Mouse (Mus musculus) lung, adult 2 months (tissue): ENCODE data around the gene Mdm2. TPM values are rescaled to one million over a fixed set of nuclear protein-coding genes. Genes with fewer than 3 reads are reported as not detected.
"Not testable (repeated sequence)": the region's sequence is repeated elsewhere in the genome, so short reads cannot be mapped to it uniquely, and the experiment has no call there.

Source experiments
- DNase-seq: peaks from one replicate; pipeline ENCODE4 v3.0.0; 2022
- H3K4me1 ChIP-seq: fragments of 200-500 bp; 2 replicates; pipeline ENCODE4 v1.6.1; 2011; ENCODE audit warnings: low read length; ENCODE audit not compliant: control insufficient read depth, insufficient read depth
- H3K4me3 ChIP-seq: fragments of 200-500 bp; replicated peaks from 2 replicates; pipeline ENCODE3; 2011; ENCODE audit warnings: low read depth, mild to moderate bottlenecking, control low read depth, low read length; ENCODE audit errors: extremely low read depth
- CTCF ChIP-seq: fragments of 200-500 bp; IDR thresholded peaks from 2 replicates; pipeline ENCODE4 v1.5.1; 2011; ENCODE audit warnings: mild to moderate bottlenecking, low read length, control low read depth; ENCODE audit not compliant: insufficient read depth
- POLR2A ChIP-seq: fragments of 200-500 bp; IDR thresholded peaks from 2 replicates; pipeline ENCODE4 v1.6.1; 2011; ENCODE audit warnings: low read depth, mild to moderate bottlenecking, control low read depth, low read length, borderline replicate concordance; ENCODE audit errors: extremely low read depth
- WGBS: fragments of 180-500 bp; shearing (Covaris S2); methylation state at CpG from one replicate; pipeline ENCODE4 v1.1.7; 2018; 5-methylcytosine and 5-hydroxymethylcytosine counted together
- polyA plus RNA-seq: library from polyadenylated mRNA; depleted of rRNA; stranded (reverse); fragments of >200 nt; gene quantifications from 2 replicates; pipeline ENCODE4 v1.2.3, GENCODE M21; 2012

The Mdm2 gene
- polyA plus RNA-seq, 1 experiment = 39.7 TPM

DNA sequence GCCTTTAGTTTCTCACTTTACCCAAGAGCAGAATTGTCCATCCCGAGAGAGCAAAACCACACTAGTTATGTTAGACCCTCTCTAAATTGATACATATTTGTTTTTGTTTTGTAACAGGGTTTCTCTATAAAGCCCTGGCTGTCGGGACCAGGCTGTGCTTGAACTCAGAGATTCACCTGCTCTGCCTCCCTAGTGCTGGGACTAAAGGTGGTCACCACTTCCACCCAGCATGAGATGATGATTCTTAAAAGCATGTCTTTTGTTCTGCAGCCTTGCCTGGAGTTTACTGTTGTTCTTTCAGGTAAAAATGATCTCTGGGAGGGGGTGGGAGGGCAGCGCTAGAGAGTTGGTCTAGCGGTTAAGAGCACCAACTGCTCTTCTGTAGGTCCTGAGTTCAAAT lies 15.8 kb upstream of the Mdm2 start:
- TF ChIP-seq CTCF (no peak), POLR2A (no peak)
- WGBS = 86% methylated on average over 4 of the region's 4 CpGs
- Histone ChIP-seq H3K4me3 (no peak overlapping the region), H3K4me1 (no peaks in the 10 kb centered on the region; the same call in 1 of the 2 replicates)
- no peak for DNase-seq

DNA sequence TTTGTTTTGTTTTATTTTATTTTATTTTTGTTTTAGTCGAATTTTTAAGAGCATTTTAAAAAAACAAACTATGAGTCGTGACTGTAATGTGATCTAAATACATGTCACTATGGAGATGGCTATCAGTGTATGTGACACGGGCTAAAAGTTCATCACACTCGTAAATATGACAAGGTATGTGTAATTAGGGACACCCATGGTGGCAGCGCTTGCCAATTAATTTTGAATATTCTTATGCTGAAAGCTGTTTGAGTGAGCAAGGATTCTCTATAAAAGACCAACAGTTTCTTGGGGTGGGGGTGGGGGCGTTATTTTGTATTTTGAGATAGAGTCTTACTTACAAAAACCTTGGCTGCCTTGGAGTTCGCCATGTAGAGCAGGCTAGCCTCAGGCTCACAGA lies 15.1 kb upstream of the Mdm2 start:
- Histone ChIP-seq H3K4me3 (no peak overlapping the region), H3K4me1 (no peaks in the 10 kb centered on the region; the same call in 1 of the 2 replicates)
- TF ChIP-seq CTCF (no peak), POLR2A (no peak)
- 69% methylated on average over 7 of the region's 7 CpGs for WGBS
- no peak for DNase-seq

DNA sequence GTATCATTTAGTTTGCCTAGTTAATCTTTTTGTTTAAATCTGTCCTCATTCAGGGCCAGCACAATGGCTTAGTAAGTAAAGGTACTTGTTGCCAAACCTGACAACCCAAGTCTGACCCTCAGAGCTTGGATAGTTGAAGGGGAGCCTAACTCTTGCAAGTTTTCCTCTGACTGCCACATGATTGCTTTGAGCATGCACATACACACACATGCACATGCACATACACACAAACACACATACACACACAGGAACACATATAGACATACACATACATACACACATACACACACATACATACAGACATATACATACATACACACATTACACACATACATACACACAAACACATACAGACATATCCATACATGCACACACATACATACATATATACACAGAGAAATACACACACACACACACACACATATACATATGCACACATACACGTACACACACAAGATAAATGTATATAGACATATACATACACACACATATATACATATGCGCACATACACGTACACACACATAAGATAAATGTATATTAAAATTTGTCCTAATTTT lies 14.3 kb upstream of the Mdm2 start:
- no peaks in the 10 kb centered on the region; the same call in 1 of the 2 replicates for H3K4me1 ChIP-seq
- 92% methylated on average over 3 of the region's 3 CpGs for WGBS
- TF ChIP-seq CTCF (no peak), POLR2A (no peak)
- no peak overlapping the region for H3K4me3 ChIP-seq
- no peak for DNase-seq

GRCm38 (mm10) chr10:117724136-117724718 lies 13.7 kb upstream of the Mdm2 start:
- TF ChIP-seq POLR2A = no peak
- no peak for TF ChIP-seq CTCF
- no peak overlapping the region for H3K4me3 ChIP-seq
- no peak for DNase-seq
- 55% methylated on average over 5 of the region's 5 CpGs for WGBS
- H3K4me1 ChIP-seq = no peaks in the 10 kb centered on the region; the same call in 1 of the 2 replicates

GRCm38 (mm10) chr10:117718161-117719119 lies 7.9 kb upstream of the Mdm2 start:
- no peak for TF ChIP-seq POLR2A
- no peak for TF ChIP-seq CTCF
- no peak for DNase-seq
- WGBS = 46% methylated on average over 19 of the region's 19 CpGs
- peaks cover 3% of the 10 kb centered on the region; the same call in 1 of the 2 replicates for H3K4me1 ChIP-seq
- H3K4me3 ChIP-seq = no peak overlapping the region

DNA sequence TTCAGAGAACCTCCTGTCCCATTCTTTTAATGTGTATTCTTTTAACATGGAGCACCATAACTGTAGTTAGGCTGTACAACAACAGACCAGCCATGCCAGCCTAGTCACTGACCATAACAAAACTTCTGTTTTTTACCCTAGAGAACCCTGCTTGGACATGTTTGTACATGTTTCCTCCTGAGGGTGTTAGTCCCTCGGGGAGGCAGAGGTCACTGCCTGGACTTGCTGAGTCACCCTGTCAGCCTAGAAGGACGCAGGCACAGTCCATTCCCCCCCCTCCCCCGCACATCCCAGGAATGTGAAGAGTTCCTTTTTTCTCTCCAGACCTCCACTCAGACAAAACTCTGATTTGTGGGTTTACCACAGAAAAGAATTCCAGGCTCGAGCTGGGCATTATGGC lies 7.0 kb upstream of the Mdm2 start:
- H3K4me1 ChIP-seq = peaks cover 3% of the 10 kb centered on the region; the same call in 1 of the 2 replicates
- TF ChIP-seq POLR2A (no peak), CTCF (no peak)
- 13% methylated on average over 4 of the region's 4 CpGs for WGBS
- no peak for DNase-seq
- H3K4me3 ChIP-seq = no peak overlapping the region

GRCm38 (mm10) chr10:117716686-117717085 lies 6.1 kb upstream of the Mdm2 start:
- DNase-seq = no peak
- TF ChIP-seq POLR2A (no peak), CTCF (no peak)
- WGBS = 90% methylated on average over 3 of the region's 3 CpGs
- H3K4me3 ChIP-seq = no peak overlapping the region
- peaks cover 3% of the 10 kb centered on the region; the same call in 1 of the 2 replicates for H3K4me1 ChIP-seq

DNA sequence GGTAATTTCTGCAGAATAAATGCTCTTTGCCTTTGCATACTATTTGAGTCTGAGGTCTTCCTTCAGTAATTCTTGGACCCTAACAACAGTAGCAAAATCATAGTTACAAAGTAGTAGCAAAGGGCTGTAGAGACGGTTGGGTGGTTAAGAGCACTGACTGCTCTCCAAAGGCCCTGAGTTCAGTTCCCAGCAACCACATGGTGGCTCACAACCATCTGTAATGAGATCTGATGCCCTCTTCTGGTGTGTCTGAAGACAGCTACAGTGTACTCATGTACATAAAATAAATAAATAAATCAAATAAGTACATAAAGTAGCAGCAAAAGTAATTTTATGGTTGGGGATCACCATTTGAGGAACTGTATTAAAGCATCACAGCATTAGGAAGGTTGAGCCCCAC lies 5.1 kb upstream of the Mdm2 start:
- not testable (repeated sequence) for DNase-seq, H3K4me1 ChIP-seq, H3K4me3 ChIP-seq
- WGBS = 95% methylated on average over 1 of the region's 1 CpGs

DNA sequence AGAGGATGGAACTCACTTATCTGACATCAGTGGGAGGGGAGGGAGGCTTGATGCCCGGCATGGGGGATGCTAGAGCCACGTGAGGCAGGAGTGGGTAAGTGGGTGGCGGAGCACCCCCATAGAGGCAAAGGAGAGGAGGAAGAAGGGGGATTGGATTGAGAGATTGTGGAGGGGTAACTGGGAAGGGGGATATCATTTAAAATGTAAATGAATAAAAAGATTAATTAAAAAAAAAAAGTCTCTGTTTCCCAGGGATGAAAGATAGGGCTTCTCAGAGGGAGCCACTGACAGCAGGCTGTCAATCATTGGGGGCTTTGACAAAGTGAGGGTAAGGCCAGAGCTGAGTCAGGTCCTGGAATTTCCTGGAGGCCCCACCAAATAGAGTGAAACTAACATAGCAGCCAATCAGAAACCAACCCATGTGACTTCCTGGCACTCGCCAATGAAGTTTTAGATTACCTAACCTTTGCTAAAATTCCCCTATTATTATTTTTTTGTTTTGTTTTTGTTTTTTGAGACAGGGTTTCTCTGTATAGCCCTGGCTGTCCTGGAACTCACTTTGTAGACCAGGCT lies 4.5 kb upstream of the Mdm2 start:
- 68% methylated on average over 4 of the region's 4 CpGs for WGBS
- Histone ChIP-seq H3K4me3 (no peak overlapping the region), H3K4me1 (peaks cover 3% of the 10 kb centered on the region; the same call in 1 of the 2 replicates)
- TF ChIP-seq CTCF (no peak), POLR2A (no peak)
- DNase-seq = no peak
